Mouse (Mus musculus): ENCODE results near the gene Ccdc167.

- TF ChIP-seq CTCF (conservative IDR thresholded peaks at IDR 0.05; ENCODE audit: low read length) (no peak), POU5F1 (IDR thresholded peaks at IDR 0.05; ENCODE audit: borderline replicate concordance, low read length) (no peak)
Measured at GRCm38 (mm10) chr17:29694516-29694915, 22.3 kb downstream of the Ccdc167 start.

Measured in E14TG2a.4 (cell line).